ENCODE assay signal across 13 mouse cellular contexts in genomic region chr16:31135519-31135918, GRCm38 (mm10). TPM values are rescaled to one million over a fixed set of nuclear protein-coding genes. Genes with fewer than 3 reads are reported as not detected.
DNase-seq lines count a peak whose midpoint lies in the region; ATAC-seq lines count a peak whose summit lies in the region.
"Had no signal": no experiment of that assay in that cellular context is flagged by ENCODE, and none has a peak within 500 bp of the region (broad histone marks: within the 10 kb centered on the region; RNA-seq: fewer than 3 reads in every experiment).

No protein-coding gene starts in this region.

- intact Hi-C loops in heart, postnatal 36 days (cut with DNase I) = no loop called here

- H3K4me3 ChIP-seq in lung, embryonic 16.5 days (ENCODE audit: low read length) = no peak overlapping the region
- H3K4me3 ChIP-seq in embryonic facial prominence, embryonic 12.5 days = no peak overlapping the region
- H3K4me3 ChIP-seq: embryonic facial prominence, embryonic 15.5 days; gastrocnemius, adult 2 months had no signal

- no peaks in the 10 kb centered on the region; the same call in 1 of the 2 replicates for H3K36me3 ChIP-seq in lung, embryonic 16.5 days (ENCODE audit: control insufficient read depth, insufficient read depth, low read length)
- H3K36me3 ChIP-seq in embryonic facial prominence, embryonic 12.5 days = 0 out of 2 replicates have a peak, but pooled peaks cover 14% of the 10 kb centered on the region

- peak overlapping the region; percentile 24; the same call in 1 of the 2 replicates for H3K9ac ChIP-seq in lung, embryonic 16.5 days (ENCODE audit: low read length)
- H3K9ac ChIP-seq in embryonic facial prominence, embryonic 12.5 days = no peak overlapping the region
- H3K9ac ChIP-seq: embryonic facial prominence, embryonic 15.5 days had no signal

- DNase-seq in heart, adult 11 months = peak; percentile 74
- no peak for DNase-seq in heart, postnatal 36 days
- no peak for DNase-seq in lung, postnatal 25 days (ENCODE audit: low spot score)
- DNase-seq in mesoderm, embryonic 11.5 days (ENCODE audit: low read depth, low spot score) = peak; percentile 24
- no peak for DNase-seq in MN1 (ENCODE audit: low spot score)
- no peak for DNase-seq in spleen, postnatal 4 days (ENCODE audit: low spot score in 2 of 2)
- DNase-seq: gastrocnemius, adult 2 months; heart, postnatal 10 days; kidney, adult 2 months; spleen, adult 18-20 months had no signal

- WGBS in lung, embryonic 16.5 days = 34% methylated on average over 8 of the region's 8 CpGs
- WGBS in embryonic facial prominence, embryonic 12.5 days = 38% methylated on average over 8 of the region's 8 CpGs

- no peaks in the 10 kb centered on the region for H3K27me3 ChIP-seq in lung, embryonic 16.5 days (ENCODE audit: control insufficient read depth, insufficient read depth, low read depth, low read length)
- H3K27me3 ChIP-seq in embryonic facial prominence, embryonic 12.5 days = no peaks in the 10 kb centered on the region
- H3K27me3 ChIP-seq: embryonic facial prominence, embryonic 15.5 days had no signal

- no peak overlapping the region for H3K4me2 ChIP-seq in lung, embryonic 16.5 days (ENCODE audit: low read depth, low read length)
- H3K4me2 ChIP-seq in embryonic facial prominence, embryonic 12.5 days (replicated peaks) = no peak overlapping the region
- H3K4me2 ChIP-seq: embryonic facial prominence, embryonic 15.5 days had no signal

- peak overlapping the region; percentile 77 for H3K27ac ChIP-seq in lung, embryonic 16.5 days (ENCODE audit: low read length)
- H3K27ac ChIP-seq in embryonic facial prominence, embryonic 12.5 days = peak overlapping the region; percentile 30; the same call in 1 of the 2 replicates
- H3K27ac ChIP-seq: embryonic facial prominence, embryonic 15.5 days; gastrocnemius, adult 2 months had no signal

- ATAC-seq in lung, embryonic 16.5 days (ENCODE audit: low read depth) = peak; percentile 51
- no peak for ATAC-seq in embryonic facial prominence, embryonic 12.5 days (ENCODE audit: insufficient number of reproducible peaks, insufficient read depth, low FRiP score, low TSS enrichment)

- H3K4me1 ChIP-seq in lung, embryonic 16.5 days (replicated peaks; ENCODE audit: control insufficient read depth, insufficient read depth, low read length) = peaks cover 13% of the 10 kb centered on the region
- peaks cover 8% of the 10 kb centered on the region; the same call in 1 of the 2 replicates for H3K4me1 ChIP-seq in embryonic facial prominence, embryonic 12.5 days
- H3K4me1 ChIP-seq: embryonic facial prominence, embryonic 15.5 days had no signal

- H3K9me3 ChIP-seq in lung, embryonic 16.5 days (ENCODE audit: control insufficient read depth, low read length) = no peaks in the 10 kb centered on the region
- H3K9me3 ChIP-seq in embryonic facial prominence, embryonic 12.5 days = no peaks in the 10 kb centered on the region
- H3K9me3 ChIP-seq: embryonic facial prominence, embryonic 15.5 days had no signal

RNA-seq across cellular contexts. Expression of gene Xxylt1, which starts 54.3 kb away (rescaled TPM):
- total RNA-seq in heart, postnatal 36 days (2021) = 10 to 100 TPM; 11.6 to 12.5 TPM
- polyA plus RNA-seq in lung, embryonic 16.5 days (2015; fragmentation: Nextera tagmentation; extraction: Ambion mirVana) = 6.9 and 11.7 TPM in 2 replicates
- polyA plus RNA-seq in embryonic facial prominence, embryonic 12.5 days (2016; fragmentation: Nextera tagmentation; extraction: Ambion mirVana) = 24.5 and 25.8 TPM in 2 replicates

Comparison
In these comparisons a context has a peak if more than half of its experiments do, and no peak if none do; other contexts are left out.
1. DNase-seq: peak in heart, adult 11 months (single experiment) and mesoderm, embryonic 11.5 days (single experiment); none in heart, postnatal 36 days (0 of 2), lung, postnatal 25 days (single experiment), MN1 (single experiment) and spleen, postnatal 4 days (0 of 2).